Mouse (Mus musculus) neutrophil, adult 5-6 weeks (primary cell): Measurements from ENCODE around the gene Kcnk16. TPM values are rescaled to one million over a fixed set of nuclear protein-coding genes. Genes with fewer than 3 reads are reported as not detected.

Experiments
- ATAC-seq: fragments of 151-379, 151-347 bp; 2 replicates; pipeline ENCODE4 v1.8.0; 2017; ENCODE audit warnings: mild to moderate bottlenecking, moderate TSS enrichment; ENCODE audit not compliant: insufficient number of reproducible peaks, poor library complexity, low FRiP score, severe bottlenecking; ENCODE audit errors: extremely low read depth
- total RNA-seq: library from RNA; stranded (forward); fragments of 200-1000 nt; gene quantifications from 2 replicates; pipeline ENCODE4 v1.2.3, GENCODE M21; 2017

Kcnk16 gene
- total RNA-seq, 1 experiment from 2014 or later, result not detected

DNA sequence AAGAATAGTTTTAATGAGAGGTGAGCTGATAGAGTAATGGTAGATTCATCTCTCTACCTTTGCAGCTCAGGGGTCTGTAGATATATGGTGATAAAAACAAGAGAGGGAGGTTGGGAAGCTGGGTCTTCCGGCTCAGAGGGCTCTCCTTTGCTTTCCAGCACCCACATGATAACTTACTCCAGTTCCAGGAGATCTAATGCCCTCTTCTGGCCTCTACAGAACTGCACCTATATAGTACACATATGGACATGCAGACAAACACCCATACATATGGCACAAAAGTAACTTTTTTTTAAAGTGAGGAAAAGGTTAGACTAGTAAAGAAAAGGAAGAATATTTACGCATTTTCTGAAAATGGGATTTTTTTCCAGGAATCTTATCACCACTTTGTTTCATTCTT is 34.6 kb downstream of the Kcnk16 start:
- no peak for ATAC-seq

- no peak for ATAC-seq
Observed at GRCm38 (mm10) chr14:20233016-20233980, 35.7 kb downstream of the Kcnk16 start.

- no peak for ATAC-seq
Observed at GRCm38 (mm10) chr14:20230063-20230491, 38.9 kb downstream of the Kcnk16 start.

GRCm38 (mm10) chr14:20229437-20229836 is 39.6 kb downstream of the Kcnk16 start:
- no peak for ATAC-seq

- no peak for ATAC-seq
Observed at GRCm38 (mm10) chr14:20228336-20228735, 40.7 kb downstream of the Kcnk16 start.

GRCm38 (mm10) chr14:20226982-20227381 is 42.0 kb downstream of the Kcnk16 start:
- no peak for ATAC-seq

- no peak for ATAC-seq
Observed at GRCm38 (mm10) chr14:20226488-20226887, 42.5 kb downstream of the Kcnk16 start.

DNA sequence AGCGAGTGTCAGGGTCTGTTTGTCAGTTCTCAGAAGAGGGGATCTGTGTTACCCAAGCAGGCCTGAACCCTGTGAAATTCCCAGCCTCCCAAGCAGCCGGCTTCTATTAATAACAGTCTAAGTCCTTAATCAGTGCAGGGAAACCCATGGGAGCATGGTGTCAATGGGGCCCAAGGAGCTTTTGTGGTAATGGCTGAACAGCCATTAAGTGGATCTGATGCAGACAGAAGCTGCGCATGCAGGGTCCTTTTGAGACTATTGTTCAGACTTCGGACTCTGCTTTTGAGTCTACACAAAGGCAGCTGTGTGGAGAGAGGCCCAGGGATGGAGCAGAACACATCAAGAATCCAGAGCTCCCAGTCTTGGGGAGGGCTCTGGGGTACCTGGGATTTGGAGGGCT is 43.5 kb downstream of the Kcnk16 start:
- ATAC-seq, result no peak

GRCm38 (mm10) chr14:20224576-20225218 is 44.3 kb downstream of the Kcnk16 start:
- ATAC-seq, result no peak

- ATAC-seq, result no peak
Observed at GRCm38 (mm10) chr14:20224163-20224562, 44.8 kb downstream of the Kcnk16 start.

- ATAC-seq, result no peak
Observed at GRCm38 (mm10) chr14:20223253-20223652, 45.7 kb downstream of the Kcnk16 start.

GRCm38 (mm10) chr14:20221083-20221482 is 47.9 kb downstream of the Kcnk16 start:
- ATAC-seq, result no peak

- no peak for ATAC-seq
Observed at GRCm38 (mm10) chr14:20219849-20220248, 49.1 kb downstream of the Kcnk16 start.

DNA sequence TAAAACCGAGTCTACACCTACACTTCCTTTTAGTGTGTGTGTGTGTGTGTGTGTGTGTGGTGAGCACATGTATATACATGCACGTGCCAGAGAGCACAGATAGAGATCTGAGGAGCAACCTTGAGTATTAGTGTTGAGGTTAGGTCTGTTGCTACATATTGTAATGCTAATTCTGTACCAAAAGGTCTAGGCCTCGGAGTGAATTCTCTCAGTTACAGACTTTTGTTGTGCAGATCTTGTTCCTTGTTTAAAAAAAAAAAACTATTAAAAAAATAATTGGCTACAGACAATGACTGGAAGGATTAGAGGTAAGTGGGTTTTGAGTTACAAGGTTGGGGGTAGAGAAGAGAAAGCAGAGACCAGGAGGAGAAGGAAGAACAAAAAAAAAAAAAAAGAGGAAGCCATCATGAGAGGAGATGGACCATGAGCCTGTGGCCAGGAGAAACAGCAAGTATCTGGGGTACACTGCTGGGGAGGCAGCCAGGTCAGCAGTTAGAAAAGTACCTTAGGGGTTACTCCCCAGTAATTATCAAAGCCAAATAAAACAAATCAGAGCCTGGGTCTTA is 51.6 kb downstream of the Kcnk16 start:
- no peak for ATAC-seq

DNA sequence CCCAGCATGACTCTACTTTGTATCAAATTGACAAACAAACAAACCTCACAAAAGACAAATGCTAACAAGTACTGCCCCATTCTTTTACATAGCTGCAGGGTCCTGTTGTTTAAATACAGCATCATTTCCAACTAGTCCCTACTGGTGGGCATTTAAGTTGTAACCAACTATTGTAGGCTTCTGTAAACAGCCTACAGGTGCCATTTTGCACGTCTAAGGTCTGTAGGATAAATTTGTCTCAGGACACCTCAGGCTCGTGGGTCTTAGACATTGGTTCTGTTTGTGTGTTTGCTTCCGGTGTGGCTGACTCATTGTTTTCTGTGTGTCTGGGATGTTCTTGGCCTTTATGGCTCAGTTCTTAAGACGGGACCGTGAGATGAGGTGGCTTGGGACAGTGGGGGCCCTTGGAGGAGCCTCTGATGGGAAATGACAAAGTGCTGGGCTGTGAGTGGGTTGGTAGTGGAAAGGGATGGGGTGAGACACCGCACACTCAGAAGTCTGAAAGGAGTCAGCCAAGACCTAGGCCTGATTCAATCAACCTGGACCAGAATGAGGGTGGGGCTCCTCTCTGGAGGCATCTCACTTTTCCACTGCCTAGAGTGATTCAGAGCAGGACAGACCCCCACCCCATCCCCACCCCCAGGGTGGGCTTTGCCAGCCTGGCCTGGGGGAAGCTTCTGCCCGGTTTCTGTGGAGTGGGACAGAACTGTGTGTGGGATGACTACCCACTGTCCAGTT is 52.3 kb downstream of the Kcnk16 start:
- no peak for ATAC-seq

DNA sequence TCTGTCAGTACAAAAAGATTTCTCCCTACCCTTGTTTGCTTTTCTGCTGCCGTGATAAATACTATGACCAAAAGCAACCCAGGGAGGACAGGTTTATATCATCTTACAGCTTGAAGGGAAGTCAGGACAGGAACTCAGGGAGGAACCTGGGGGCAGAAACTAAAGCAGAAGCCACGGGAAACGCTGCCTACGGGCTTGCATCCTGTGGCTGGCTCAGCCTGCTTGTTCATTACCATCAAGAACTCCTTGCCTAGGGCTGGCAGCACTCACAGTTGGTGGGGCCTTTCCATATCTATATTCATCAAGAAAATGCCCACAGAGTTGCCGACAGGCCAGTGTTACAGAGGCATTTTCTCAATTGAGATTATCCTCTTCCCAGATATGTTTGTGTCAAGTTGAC is 53.2 kb downstream of the Kcnk16 start:
- no peak for ATAC-seq

GRCm38 (mm10) chr14:20214125-20214524 is 54.9 kb downstream of the Kcnk16 start:
- ATAC-seq, result no peak

GRCm38 (mm10) chr14:20211754-20212601 is 57.0 kb downstream of the Kcnk16 start:
- no peak for ATAC-seq
